Mouse (Mus musculus) left cerebral cortex, postnatal 14 days (tissue): ENCODE data around the gene 0610010K14Rik. TPM values are rescaled to one million over a fixed set of nuclear protein-coding genes. Genes with fewer than 3 reads are reported as not detected.

Experiments
- DNase-seq, 2 experiments: peaks; one replicate each; pipeline ENCODE4 v3.0.0; 2021 to 2022; ENCODE audit warnings: low spot score in 2 of 2, mixed read lengths in 1 of 2
- intact Hi-C: fragments of 180-260 bp; cut with DNase I; formaldehyde crosslinking; loops from one replicate; pipeline ENCODE4 v1.15.1; 2025
- total RNA-seq, 2 experiments: library from RNA; stranded (reverse); gene quantifications; 2 replicates each; pipeline ENCODE4 v1.2.3; 2021

0610010K14Rik gene
- total RNA-seq, 2 experiments from 2014 or later = 41.3 to 54.2 TPM

GRCm38 (mm10) chr11:70238591-70239440 is 1.1 kb upstream of the 0610010K14Rik start:
- intact Hi-C loops = no loop called here
- DNase-seq = no peak

- intact Hi-C loops = no loop called here
- no peak for DNase-seq
Observed at GRCm38 (mm10) chr11:70236717-70237116, 997 bp downstream of the 0610010K14Rik start.

- no peak for DNase-seq
- intact Hi-C loops = no loop called here
Observed at GRCm38 (mm10) chr11:70235254-70235900, 2.3 kb downstream of the 0610010K14Rik start.

- DNase-seq = no peak
- intact Hi-C loops = no loop called here
Observed at GRCm38 (mm10) chr11:70234497-70234896, 3.2 kb downstream of the 0610010K14Rik start.

GRCm38 (mm10) chr11:70234037-70234436 is 3.7 kb downstream of the 0610010K14Rik start:
- DNase-seq = no peak
- intact Hi-C loops = no loop called here

- intact Hi-C loops = no loop called here
- no peak for DNase-seq
Observed at GRCm38 (mm10) chr11:70233016-70233415, 4.7 kb downstream of the 0610010K14Rik start.

- intact Hi-C loops = no loop called here
- no peak for DNase-seq
Observed at GRCm38 (mm10) chr11:70232546-70232945, 5.2 kb downstream of the 0610010K14Rik start.

GRCm38 (mm10) chr11:70230239-70230727 is 7.4 kb downstream of the 0610010K14Rik start:
- DNase-seq = peak; percentile 63 to 83
- intact Hi-C loops = no loop called here

- no peak for DNase-seq
Observed at GRCm38 (mm10) chr11:70229260-70230010, 8.3 kb downstream of the 0610010K14Rik start, which contains the start of gene Bcl6b. Gene Bcl6b, minus strand, starts transcription at chr11:70229798.

GRCm38 (mm10) chr11:70228828-70229227 is 8.9 kb downstream of the 0610010K14Rik start:
- peak; percentile 82 to 84 for DNase-seq
- intact Hi-C loops = no loop called here

More at GRCm38 (mm10) chr11:70229260-70230010, 8.3 kb downstream of the 0610010K14Rik start, which contains the start of gene Bcl6b:
- intact Hi-C loops = no loop called here

GRCm38 (mm10) chr11:70227661-70228245 is 10.0 kb downstream of the 0610010K14Rik start:
- intact Hi-C loops = no loop called here
- no peak for DNase-seq

- peak; percentile 59 to 71 for DNase-seq
Observed at GRCm38 (mm10) chr11:70227126-70227525, 10.6 kb downstream of the 0610010K14Rik start.

GRCm38 (mm10) chr11:70226602-70226890 is 11.2 kb downstream of the 0610010K14Rik start:
- intact Hi-C loops = no loop called here
- no peak for DNase-seq

More at GRCm38 (mm10) chr11:70227126-70227525, 10.6 kb downstream of the 0610010K14Rik start:
- intact Hi-C loops = no loop called here

GRCm38 (mm10) chr11:70225798-70226601 is 11.7 kb downstream of the 0610010K14Rik start:
- DNase-seq = no peak
- intact Hi-C loops = no loop called here

GRCm38 (mm10) chr11:70223724-70224123 is 14.0 kb downstream of the 0610010K14Rik start:
- intact Hi-C loops = no loop called here
- no peak for DNase-seq

GRCm38 (mm10) chr11:70221603-70222500 is 15.9 kb downstream of the 0610010K14Rik start:
- no peak for DNase-seq
- intact Hi-C loops = no loop called here

- intact Hi-C loops = no loop called here
Observed at GRCm38 (mm10) chr11:70220731-70221602, 16.7 kb downstream of the 0610010K14Rik start, which contains the start of gene Slc16a13. Gene Slc16a13, minus strand, starts transcription at chr11:70221064.

More at GRCm38 (mm10) chr11:70220731-70221602, 16.7 kb downstream of the 0610010K14Rik start, which contains the start of gene Slc16a13:
- peak; percentile 96 to 98 for DNase-seq
